Mouse (Mus musculus): ENCODE data around the gene Kmo.

DNA sequence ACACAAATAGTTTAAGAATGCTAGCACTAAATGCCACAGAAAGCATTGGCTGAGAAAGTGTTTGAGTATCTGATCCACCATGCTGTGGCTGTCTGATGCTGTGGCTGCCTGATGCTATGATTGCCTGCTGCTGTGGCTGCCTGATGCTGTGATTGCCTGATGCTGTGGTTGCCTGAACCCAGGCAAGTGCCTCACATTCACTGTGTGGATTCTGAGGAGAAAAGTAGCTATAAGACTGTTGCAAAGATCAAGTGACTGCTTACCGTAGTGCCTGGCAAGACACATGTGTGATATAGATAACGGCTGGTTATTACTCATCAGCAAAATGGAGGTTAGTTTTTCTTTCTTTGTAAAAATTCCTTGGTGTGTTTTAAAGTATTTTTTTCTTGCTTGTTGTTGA, 46.1 kb upstream of the Kmo start:
- TF ChIP-seq CTCF (conservative IDR thresholded peaks at IDR 0.05; ENCODE audit: low read length) = no peak
- no peak for TF ChIP-seq POU5F1 (IDR thresholded peaks at IDR 0.05; ENCODE audit: borderline replicate concordance, low read length)
- TF ChIP-seq NANOG (IDR thresholded peaks at IDR 0.05; ENCODE audit: borderline replicate concordance, low read length) = no peak

All from E14TG2a.4 (cell line).